Mouse (Mus musculus): ENCODE results near the gene Slc39a11. TPM values are rescaled to one million over a fixed set of nuclear protein-coding genes. Genes with fewer than 3 reads are reported as not detected.

The Slc39a11 gene
- polyA plus RNA-seq, 1 experiment from 2014 or later: 11.9 TPM

GRCm38 (mm10) chr11:113522726-113523125 is 127.2 kb downstream of the Slc39a11 start:
- H3K9me3 ChIP-seq (replicated peaks; ENCODE audit: control insufficient read depth, low read length): no peaks in the 10 kb centered on the region
- ATAC-seq (replicated peaks; ENCODE audit: extremely low read depth, insufficient read depth, low FRiP score): no peak
- no peak overlapping the region for H3K9ac ChIP-seq (ENCODE audit: low read length)
- no peaks in the 10 kb centered on the region; the same call in 1 of the 2 replicates for H3K4me1 ChIP-seq (ENCODE audit: control insufficient read depth, insufficient read depth, low read length)
- no peaks in the 10 kb centered on the region for H3K27me3 ChIP-seq (ENCODE audit: control insufficient read depth, insufficient read depth, low read length)
- 75% methylated on average over 4 of the region's 4 CpGs for WGBS
- H3K27ac ChIP-seq (ENCODE audit: low read length): no peak overlapping the region
- H3K4me3 ChIP-seq (ENCODE audit: low read length): no peak overlapping the region
- no peak overlapping the region for H3K4me2 ChIP-seq (ENCODE audit: low read depth, low read length)
- no peaks in the 10 kb centered on the region for H3K36me3 ChIP-seq (ENCODE audit: control insufficient read depth, insufficient read depth)

GRCm38 (mm10) chr11:113521469-113522190 is 128.2 kb downstream of the Slc39a11 start:
- no peak for ATAC-seq (replicated peaks; ENCODE audit: extremely low read depth, insufficient read depth, low FRiP score)
- Histone ChIP-seq H3K27me3 (ENCODE audit: control insufficient read depth, insufficient read depth, low read length) (no peaks in the 10 kb centered on the region), H3K36me3 (ENCODE audit: control insufficient read depth, insufficient read depth) (no peaks in the 10 kb centered on the region), H3K9ac (ENCODE audit: low read length) (no peak overlapping the region), H3K4me1 (ENCODE audit: control insufficient read depth, insufficient read depth, low read length) (no peaks in the 10 kb centered on the region; the same call in 1 of the 2 replicates), H3K9me3 (replicated peaks; ENCODE audit: control insufficient read depth, low read length) (no peaks in the 10 kb centered on the region), H3K4me3 (ENCODE audit: low read length) (no peak overlapping the region), H3K4me2 (ENCODE audit: low read depth, low read length) (no peak overlapping the region), H3K27ac (ENCODE audit: low read length) (no peak overlapping the region)
- WGBS: 82% methylated on average over 20 of the region's 20 CpGs

GRCm38 (mm10) chr11:113520851-113521461 is 128.9 kb downstream of the Slc39a11 start:
- no peak overlapping the region for H3K4me3 ChIP-seq (ENCODE audit: low read length)
- H3K4me2 ChIP-seq (ENCODE audit: low read depth, low read length): no peak overlapping the region
- H3K27ac ChIP-seq (ENCODE audit: low read length): no peak overlapping the region
- H3K9ac ChIP-seq (ENCODE audit: low read length): no peak overlapping the region
- no peaks in the 10 kb centered on the region for H3K27me3 ChIP-seq (ENCODE audit: control insufficient read depth, insufficient read depth, low read length)
- H3K9me3 ChIP-seq (replicated peaks; ENCODE audit: control insufficient read depth, low read length): no peaks in the 10 kb centered on the region
- WGBS: 84% methylated on average over 17 of the region's 17 CpGs
- no peaks in the 10 kb centered on the region for H3K36me3 ChIP-seq (ENCODE audit: control insufficient read depth, insufficient read depth)
- no peak for ATAC-seq (replicated peaks; ENCODE audit: extremely low read depth, insufficient read depth, low FRiP score)
- no peaks in the 10 kb centered on the region; the same call in 1 of the 2 replicates for H3K4me1 ChIP-seq (ENCODE audit: control insufficient read depth, insufficient read depth, low read length)

GRCm38 (mm10) chr11:113520373-113520772 is 129.5 kb downstream of the Slc39a11 start:
- Histone ChIP-seq H3K4me3 (ENCODE audit: low read length) (no peak overlapping the region), H3K4me1 (ENCODE audit: control insufficient read depth, insufficient read depth, low read length) (no peaks in the 10 kb centered on the region; the same call in 1 of the 2 replicates), H3K27ac (ENCODE audit: low read length) (no peak overlapping the region), H3K36me3 (ENCODE audit: control insufficient read depth, insufficient read depth) (no peaks in the 10 kb centered on the region), H3K27me3 (ENCODE audit: control insufficient read depth, insufficient read depth, low read length) (no peaks in the 10 kb centered on the region), H3K4me2 (ENCODE audit: low read depth, low read length) (no peak overlapping the region), H3K9ac (ENCODE audit: low read length) (no peak overlapping the region), H3K9me3 (replicated peaks; ENCODE audit: control insufficient read depth, low read length) (no peaks in the 10 kb centered on the region)
- 68% methylated on average over 8 of the region's 8 CpGs for WGBS
- no peak for ATAC-seq (replicated peaks; ENCODE audit: extremely low read depth, insufficient read depth, low FRiP score)

GRCm38 (mm10) chr11:113519973-113520372 is 129.9 kb downstream of the Slc39a11 start:
- no peak overlapping the region for H3K4me2 ChIP-seq (ENCODE audit: low read depth, low read length)
- no peak overlapping the region for H3K4me3 ChIP-seq (ENCODE audit: low read length)
- no peak overlapping the region for H3K27ac ChIP-seq (ENCODE audit: low read length)
- H3K27me3 ChIP-seq (ENCODE audit: control insufficient read depth, insufficient read depth, low read length): no peaks in the 10 kb centered on the region
- H3K4me1 ChIP-seq (ENCODE audit: control insufficient read depth, insufficient read depth, low read length): no peaks in the 10 kb centered on the region; the same call in 1 of the 2 replicates
- H3K9ac ChIP-seq (ENCODE audit: low read length): no peak overlapping the region
- WGBS: 64% methylated on average over 7 of the region's 7 CpGs
- ATAC-seq (replicated peaks; ENCODE audit: extremely low read depth, insufficient read depth, low FRiP score): no peak
- H3K9me3 ChIP-seq (replicated peaks; ENCODE audit: control insufficient read depth, low read length): no peaks in the 10 kb centered on the region
- no peaks in the 10 kb centered on the region for H3K36me3 ChIP-seq (ENCODE audit: control insufficient read depth, insufficient read depth)

GRCm38 (mm10) chr11:113518176-113518575 is 131.7 kb downstream of the Slc39a11 start:
- H3K9me3 ChIP-seq (replicated peaks; ENCODE audit: control insufficient read depth, low read length): no peaks in the 10 kb centered on the region
- no peak overlapping the region for H3K9ac ChIP-seq (ENCODE audit: low read length)
- no peak overlapping the region for H3K27ac ChIP-seq (ENCODE audit: low read length)
- no peaks in the 10 kb centered on the region for H3K27me3 ChIP-seq (ENCODE audit: control insufficient read depth, insufficient read depth, low read length)
- H3K4me1 ChIP-seq (ENCODE audit: control insufficient read depth, insufficient read depth, low read length): peaks cover 2% of the 10 kb centered on the region
- 86% methylated on average over 7 of the region's 7 CpGs for WGBS
- no peaks in the 10 kb centered on the region for H3K36me3 ChIP-seq (ENCODE audit: control insufficient read depth, insufficient read depth)
- ATAC-seq (replicated peaks; ENCODE audit: extremely low read depth, insufficient read depth, low FRiP score): no peak
- no peak overlapping the region for H3K4me3 ChIP-seq (ENCODE audit: low read length)
- no peak overlapping the region for H3K4me2 ChIP-seq (ENCODE audit: low read depth, low read length)

- Histone ChIP-seq H3K9ac (ENCODE audit: low read length) (no peak overlapping the region), H3K4me2 (ENCODE audit: low read depth, low read length) (no peak overlapping the region), H3K27ac (ENCODE audit: low read length) (no peak overlapping the region), H3K36me3 (ENCODE audit: control insufficient read depth, insufficient read depth) (no peaks in the 10 kb centered on the region), H3K4me1 (ENCODE audit: control insufficient read depth, insufficient read depth, low read length) (peaks cover 2% of the 10 kb centered on the region), H3K4me3 (ENCODE audit: low read length) (no peak overlapping the region), H3K27me3 (ENCODE audit: control insufficient read depth, insufficient read depth, low read length) (no peaks in the 10 kb centered on the region), H3K9me3 (replicated peaks; ENCODE audit: control insufficient read depth, low read length) (no peaks in the 10 kb centered on the region)
- 64% methylated on average over 10 of the region's 10 CpGs for WGBS
- ATAC-seq (replicated peaks; ENCODE audit: extremely low read depth, insufficient read depth, low FRiP score): no peak; the same call in 1 of the 2 replicates
Measured at GRCm38 (mm10) chr11:113516156-113516555, 133.7 kb downstream of the Slc39a11 start.

GRCm38 (mm10) chr11:113512976-113513375 is 136.9 kb downstream of the Slc39a11 start:
- H3K36me3 ChIP-seq (ENCODE audit: control insufficient read depth, insufficient read depth): no peaks in the 10 kb centered on the region
- H3K9ac ChIP-seq (ENCODE audit: low read length): no peak overlapping the region
- no peak for ATAC-seq (replicated peaks; ENCODE audit: extremely low read depth, insufficient read depth, low FRiP score)
- WGBS: 81% methylated on average over 10 of the region's 10 CpGs
- H3K27me3 ChIP-seq (ENCODE audit: control insufficient read depth, insufficient read depth, low read length): no peaks in the 10 kb centered on the region
- no peak overlapping the region for H3K4me3 ChIP-seq (ENCODE audit: low read length)
- no peaks in the 10 kb centered on the region for H3K9me3 ChIP-seq (replicated peaks; ENCODE audit: control insufficient read depth, low read length)
- H3K27ac ChIP-seq (ENCODE audit: low read length): no peak overlapping the region
- H3K4me2 ChIP-seq (ENCODE audit: low read depth, low read length): no peak overlapping the region
- H3K4me1 ChIP-seq (ENCODE audit: control insufficient read depth, insufficient read depth, low read length): peaks cover 6% of the 10 kb centered on the region; the same call in 1 of the 2 replicates

- no peak for ATAC-seq (replicated peaks; ENCODE audit: extremely low read depth, insufficient read depth, low FRiP score)
- Histone ChIP-seq H3K4me1 (ENCODE audit: control insufficient read depth, insufficient read depth, low read length) (peaks cover 6% of the 10 kb centered on the region; the same call in 1 of the 2 replicates), H3K27ac (ENCODE audit: low read length) (no peak overlapping the region), H3K9ac (ENCODE audit: low read length) (no peak overlapping the region), H3K4me2 (ENCODE audit: low read depth, low read length) (no peak overlapping the region), H3K36me3 (ENCODE audit: control insufficient read depth, insufficient read depth) (no peaks in the 10 kb centered on the region), H3K9me3 (replicated peaks; ENCODE audit: control insufficient read depth, low read length) (no peaks in the 10 kb centered on the region), H3K4me3 (ENCODE audit: low read length) (no peak overlapping the region), H3K27me3 (ENCODE audit: control insufficient read depth, insufficient read depth, low read length) (no peaks in the 10 kb centered on the region)
- 92% methylated on average over 7 of the region's 7 CpGs for WGBS
Measured at GRCm38 (mm10) chr11:113512150-113512549, 137.7 kb downstream of the Slc39a11 start.

Data from heart, embryonic 16.5 days (tissue).